Mouse (Mus musculus) E14TG2a.4 (cell line): ENCODE data around the gene Xirp1.

Source experiments
- CTCF ChIP-seq: conservative IDR thresholded peaks from 2 replicates; pipeline ENCODE4 v1.5.1; 2014; ENCODE audit warnings: low read length
- POU5F1 ChIP-seq: IDR thresholded peaks from 2 replicates; pipeline ENCODE4 v1.6.1; 2014; ENCODE audit warnings: low read length, borderline replicate concordance

DNA sequence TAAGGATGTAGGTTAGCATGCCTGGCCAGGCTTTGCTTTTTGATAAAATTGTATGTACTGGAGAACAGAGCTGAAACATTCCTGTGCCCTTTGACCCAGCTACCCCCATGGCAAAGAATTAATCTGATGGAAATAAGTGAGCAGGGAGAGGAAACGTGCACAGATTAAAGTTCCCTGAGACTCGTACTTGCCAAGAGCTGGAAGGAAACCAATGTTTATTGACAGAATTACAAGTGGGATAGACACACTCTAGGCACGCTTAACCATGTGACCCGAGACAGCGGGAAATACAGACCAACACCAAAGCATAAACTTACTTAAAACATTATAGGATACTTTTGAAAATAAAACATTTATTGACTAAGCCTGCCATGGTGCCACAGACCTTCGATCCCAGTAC is 25.1 kb upstream of the Xirp1 start:
- TF ChIP-seq CTCF, result no peak
- no peak for TF ChIP-seq POU5F1
